Mouse (Mus musculus) liver, postnatal 0 days (tissue): ENCODE measurements around the gene Zfp446. TPM values are rescaled to one million over a fixed set of nuclear protein-coding genes. Genes with fewer than 3 reads are reported as not detected.
A peak's percentile ranks its signal among the peaks of the same experiment; 100 is the strongest.
"Not testable (repeated sequence)": the region's sequence is repeated elsewhere in the genome, so short reads cannot be mapped to it uniquely, and the experiment has no call there.

Experiments
- ATAC-seq: fragments of 200-750 bp; cut with Nextera tagmentation; 2 replicates; pipeline ENCODE4 v1.8.0; 2017; ENCODE audit warnings: mild to moderate bottlenecking, moderate library complexity
- DNase-seq: peaks from one replicate; pipeline ENCODE4 v3.0.0-alpha.2; 2016
- H3K27ac ChIP-seq: fragments of 300-500 bp; sonication (generic); 2 replicates; pipeline ENCODE4 v1.5.1; 2014; ENCODE audit warnings: antibody characterized with exemption, moderate library complexity, mild to moderate bottlenecking, low read depth
- H3K27me3 ChIP-seq: fragments of 300-500 bp; sonication (generic); 2 replicates; pipeline ENCODE4 v1.6.1; 2014; ENCODE audit warnings: low read length, control low read depth, mixed read lengths; ENCODE audit not compliant: insufficient read depth
- H3K36me3 ChIP-seq: fragments of 300-500 bp; sonication (generic); replicated peaks from 2 replicates; pipeline ENCODE4 v1.6.1; 2014; ENCODE audit warnings: mild to moderate bottlenecking, control low read depth, low read length, moderate library complexity, mixed read lengths; ENCODE audit not compliant: insufficient read depth
- H3K4me1 ChIP-seq: fragments of 300-500 bp; sonication (generic); 2 replicates; pipeline ENCODE4 v1.6.1; 2014; ENCODE audit warnings: antibody characterized with exemption, mild to moderate bottlenecking, control low read depth; ENCODE audit not compliant: insufficient read depth
- H3K4me2 ChIP-seq: fragments of 300-500 bp; sonication (generic); 2 replicates; pipeline ENCODE4 v1.6.1; 2014; ENCODE audit warnings: low read depth, mild to moderate bottlenecking, low read length, moderate library complexity, mixed read lengths
- H3K4me3 ChIP-seq: fragments of 300-500 bp; sonication (generic); 2 replicates; pipeline ENCODE4 v1.5.1; 2014; ENCODE audit warnings: low read depth, low read length
- H3K9ac ChIP-seq: fragments of 300-500 bp; sonication (generic); replicated peaks from 2 replicates; pipeline ENCODE4 v1.6.1; 2014; ENCODE audit warnings: mild to moderate bottlenecking, moderate library complexity
- H3K9me3 ChIP-seq: fragments of 300-500 bp; sonication (generic); 2 replicates; pipeline ENCODE4 v1.6.1; 2016; ENCODE audit warnings: mild to moderate bottlenecking, control low read depth, low read length, mixed read lengths
- CTCF ChIP-seq: sonication (generic); IDR thresholded peaks from 2 replicates; pipeline ENCODE4 v1.5.1; 2016; ENCODE audit warnings: antibody characterized with exemption, low read depth
- EP300 ChIP-seq: IDR thresholded peaks from 2 replicates; pipeline ENCODE4 v1.6.1; 2016; ENCODE audit warnings: antibody characterized with exemption, low read depth, mild to moderate bottlenecking
- WGBS: fragments of 180-500 bp; shearing (Covaris S2); extraction: QIAGEN DNeasy Blood & Tissue Kit; methylation state at CpG from one replicate; pipeline ENCODE4 v1.1.7; 2014; ENCODE audit not compliant: insufficient replicate concordance; 5-methylcytosine and 5-hydroxymethylcytosine counted together
- polyA plus RNA-seq: library from polyadenylated mRNA; unstranded; fragments of >200 nt; fragmentation: Nextera tagmentation; extraction: Ambion mirVana; gene quantifications from 2 replicates; pipeline ENCODE4 v1.2.1, GENCODE M21; 2015

Zfp446 gene
- 1.6 and 1.8 TPM in 2 replicates for polyA plus RNA-seq

DNA sequence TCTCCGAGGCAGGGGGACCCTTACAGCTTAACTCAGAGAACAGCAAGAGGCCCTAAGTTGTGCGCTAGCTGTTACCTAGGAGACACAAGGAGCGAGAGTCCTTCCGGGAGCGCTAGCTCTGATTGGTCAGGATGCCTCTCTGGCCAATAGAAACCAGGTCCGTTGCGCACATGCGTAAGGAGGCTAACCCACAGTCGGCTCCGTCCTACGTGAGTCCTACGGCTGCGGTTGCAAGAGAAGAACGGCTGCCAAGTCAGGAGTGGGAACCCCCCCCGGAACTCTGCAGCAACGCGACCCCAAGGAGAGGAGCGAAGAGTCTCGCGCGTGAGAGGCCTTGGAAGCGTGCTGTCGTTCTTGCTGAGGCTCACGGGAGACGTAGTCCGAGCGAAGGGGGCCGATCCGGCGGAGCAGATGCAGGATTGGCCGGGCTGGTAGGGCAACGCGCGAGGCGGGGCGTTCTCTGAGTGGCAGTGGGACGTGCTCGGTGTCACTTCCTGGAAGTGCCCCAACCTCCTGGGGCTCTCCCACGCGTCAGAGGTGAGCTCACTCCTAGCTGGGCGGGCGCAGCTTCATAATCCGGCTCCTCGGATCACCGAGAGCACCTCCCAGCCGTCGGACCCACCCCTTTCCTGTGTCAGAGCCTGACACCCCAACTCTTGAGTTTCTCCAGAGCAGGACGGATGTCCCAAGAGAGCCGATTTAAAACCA lies at the start of gene Zfp446:
Zfp446 (plus strand) TSS at position 167 of the 708 bp plus-strand sequence.
- Histone ChIP-seq H3K27ac (peak within 1 kb of the TSS; percentile 89), H3K4me2 (peak within 1 kb of the TSS; percentile 91), H3K4me1 (peaks cover 21% of the 10 kb centered on the region), H3K9me3 (no peaks in the 10 kb centered on the region), H3K4me3 (peak within 1 kb of the TSS; percentile 72), H3K9ac (peak within 1 kb of the TSS; percentile 74), H3K27me3 (no peaks in the 10 kb centered on the region), H3K36me3 (no peaks in the 10 kb centered on the region)
- 1% methylated on average over 45 of the region's 49 CpGs for WGBS
- peak; percentile 98 for DNase-seq
- peak; percentile 19; the same call in 1 of the 2 replicates for TF ChIP-seq EP300
- no peak for TF ChIP-seq CTCF
- peak; percentile 99 for ATAC-seq

DNA sequence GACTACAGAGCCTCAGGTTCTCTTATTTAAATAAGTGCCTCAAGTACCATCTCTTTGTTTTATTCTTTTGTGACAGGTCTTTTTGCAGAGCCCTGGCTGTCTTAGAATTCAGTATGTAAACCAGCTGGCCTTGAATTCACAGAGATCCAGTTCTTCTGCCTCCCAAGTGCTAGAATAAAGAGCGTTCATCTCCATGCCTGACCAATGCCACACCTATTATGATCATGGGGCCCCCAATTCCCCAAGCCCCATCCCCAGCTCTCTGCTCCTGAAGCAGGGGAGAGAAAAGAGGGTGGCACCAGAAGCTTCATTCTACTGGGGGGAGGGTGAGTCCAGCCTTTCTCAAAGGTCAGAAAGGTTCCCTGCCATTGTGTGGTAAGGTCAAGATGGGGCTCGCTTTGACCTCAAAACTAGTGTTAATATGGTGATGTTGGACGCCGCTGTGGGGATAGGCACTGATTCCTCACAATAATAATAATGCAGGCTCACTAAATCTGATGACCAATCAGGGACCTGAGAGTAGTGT lies 44.0 kb upstream of the Zfp446 start:
- DNase-seq: no peak
- WGBS: 74% methylated on average over 4 of the region's 4 CpGs
- no peak for ATAC-seq
- Histone ChIP-seq H3K4me3 (no peak overlapping the region), H3K4me2 (no peak overlapping the region), H3K9ac (no peak overlapping the region), H3K27ac (no peak overlapping the region), H3K27me3 (no peaks in the 10 kb centered on the region), H3K9me3 (no peaks in the 10 kb centered on the region), H3K4me1 (peaks cover 6% of the 10 kb centered on the region; the same call in 1 of the 2 replicates), H3K36me3 (no peaks in the 10 kb centered on the region)
- TF ChIP-seq EP300: no peak
- TF ChIP-seq CTCF: no peak

DNA sequence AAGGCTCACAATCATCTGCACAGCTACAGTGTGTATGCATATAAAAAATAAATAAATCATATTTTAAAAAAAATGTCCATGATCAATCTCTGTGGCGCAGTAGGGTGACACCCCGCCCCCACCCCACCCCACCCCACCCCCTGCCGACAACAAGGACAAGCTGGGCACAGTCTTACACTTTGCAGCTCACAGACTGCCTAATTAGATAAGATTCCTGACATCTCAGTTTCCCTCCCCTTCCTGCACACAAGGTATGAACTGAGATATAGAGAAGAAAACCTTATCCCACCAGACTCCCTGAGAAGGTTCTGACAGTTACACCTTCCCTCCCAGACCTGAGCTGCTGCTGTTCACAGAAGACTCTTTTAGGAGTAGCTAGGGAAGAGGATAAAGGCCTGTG lies 42.8 kb upstream of the Zfp446 start:
- Histone ChIP-seq H3K4me1 (no peaks in the 10 kb centered on the region), H3K4me3 (no peak overlapping the region), H3K4me2 (no peak overlapping the region), H3K27me3 (no peaks in the 10 kb centered on the region), H3K36me3 (no peaks in the 10 kb centered on the region), H3K9ac (no peak overlapping the region), H3K9me3 (no peaks in the 10 kb centered on the region), H3K27ac (no peak overlapping the region)
- DNase-seq (no peak), ATAC-seq (no peak)
- 65% methylated on average over 3 of the region's 3 CpGs for WGBS
- TF ChIP-seq CTCF (no peak), EP300 (no peak)

DNA sequence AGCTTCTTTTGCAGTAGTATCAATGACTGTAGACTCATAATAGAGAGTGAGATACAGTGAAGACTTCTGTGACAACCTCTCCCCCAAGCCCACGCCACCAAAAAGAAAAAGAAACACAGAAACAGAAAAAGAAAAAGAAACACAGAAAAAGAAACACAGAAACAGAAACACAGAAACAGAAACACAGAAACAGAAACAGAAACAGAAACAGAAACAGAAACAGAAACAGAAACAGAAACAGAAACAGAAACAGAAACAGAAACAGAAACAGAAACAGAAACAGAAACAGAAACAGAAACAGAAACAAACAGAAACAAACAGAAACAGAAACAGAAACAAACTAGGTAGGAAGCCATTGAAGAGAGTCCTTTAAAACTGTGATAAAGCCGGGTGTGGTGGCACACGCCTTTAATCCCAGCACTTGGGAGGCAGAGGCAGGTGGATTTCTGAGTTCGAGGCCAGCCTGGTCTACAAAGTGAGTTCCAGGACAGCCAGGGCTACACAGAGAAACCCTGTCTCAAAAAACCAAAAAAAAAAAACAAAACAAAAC lies 40.3 kb upstream of the Zfp446 start:
- ATAC-seq, H3K4me1 ChIP-seq, DNase-seq, H3K27me3 ChIP-seq, H3K9ac ChIP-seq, H3K36me3 ChIP-seq, H3K9me3 ChIP-seq, H3K27ac ChIP-seq, H3K4me2 ChIP-seq, H3K4me3 ChIP-seq: not testable (repeated sequence)
- 84% methylated on average over 4 of the region's 4 CpGs for WGBS

DNA sequence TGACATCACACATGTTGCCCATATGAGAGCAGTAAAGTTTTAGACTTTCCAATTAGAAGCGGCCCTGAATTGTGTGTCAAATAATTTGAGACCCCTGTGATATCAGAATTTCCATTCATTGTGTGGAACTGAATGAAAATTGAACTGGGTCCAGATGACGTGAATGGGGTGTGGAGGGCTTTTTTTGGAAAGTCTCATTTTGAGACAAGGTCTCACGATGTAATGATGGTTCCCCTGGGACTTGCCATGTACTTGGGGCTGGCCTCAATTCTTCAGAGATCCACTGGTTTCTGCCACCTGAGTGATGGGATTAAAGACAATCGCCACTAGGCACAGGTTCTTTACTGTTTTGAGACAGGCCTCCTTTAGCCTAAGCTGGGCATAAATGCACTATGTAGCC lies 37.0 kb upstream of the Zfp446 start:
- TF ChIP-seq EP300 (no peak), CTCF (no peak)
- no peak for ATAC-seq
- 80% methylated on average over 4 of the region's 4 CpGs for WGBS

DNA sequence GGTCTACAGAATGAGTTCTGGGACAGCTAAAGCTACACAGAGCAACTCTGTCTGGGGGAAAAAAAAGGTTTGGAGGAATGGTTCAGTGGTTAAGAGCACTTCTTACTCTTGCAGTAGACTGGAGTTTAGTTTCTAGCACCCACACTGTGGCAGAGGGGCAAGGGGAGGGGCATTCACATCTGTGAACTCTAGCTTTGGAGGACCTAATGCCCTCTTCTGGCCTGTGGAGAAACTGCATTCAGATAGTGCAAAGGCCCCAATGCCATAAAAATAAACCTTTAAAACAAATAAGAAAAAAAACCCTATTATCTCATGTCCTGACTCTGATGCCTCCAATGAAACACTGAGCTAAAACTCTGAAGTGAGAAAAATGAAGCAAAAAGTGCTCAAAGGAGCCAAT lies 34.2 kb upstream of the Zfp446 start:
- Histone ChIP-seq H3K4me3 (no peak overlapping the region), H3K4me1 (no peaks in the 10 kb centered on the region), H3K4me2 (no peak overlapping the region), H3K27ac (no peak overlapping the region), H3K9me3 (no peaks in the 10 kb centered on the region), H3K9ac (no peak overlapping the region), H3K27me3 (no peaks in the 10 kb centered on the region), H3K36me3 (no peaks in the 10 kb centered on the region)
- ATAC-seq (no peak), DNase-seq (no peak)
- TF ChIP-seq EP300: no peak
- peak; percentile 62 for TF ChIP-seq CTCF

More for the DNA sequence above, 37.0 kb upstream of the Zfp446 start:
- no peaks in the 10 kb centered on the region for H3K9me3 ChIP-seq
- H3K27me3 ChIP-seq: no peaks in the 10 kb centered on the region
- no peaks in the 10 kb centered on the region for H3K36me3 ChIP-seq
- H3K4me1 ChIP-seq: no peaks in the 10 kb centered on the region
- no peak overlapping the region for H3K4me3 ChIP-seq
- no peak overlapping the region for H3K4me2 ChIP-seq
- no peak overlapping the region for H3K9ac ChIP-seq
- no peak for DNase-seq
- no peak overlapping the region for H3K27ac ChIP-seq
